Mouse (Mus musculus) gonadal fat pad, adult 2 months (tissue): ENCODE measurements around the gene Smap2. TPM values are rescaled to one million over a fixed set of nuclear protein-coding genes. Genes with fewer than 3 reads are reported as not detected.

Source experiments
- DNase-seq: peaks from one replicate; pipeline ENCODE4 v3.0.0-alpha.2; 2012; ENCODE audit warnings: low read depth
- polyA plus RNA-seq: library from polyadenylated mRNA; depleted of rRNA; stranded (reverse); fragments of >200 nt; gene quantifications from 2 replicates; pipeline ENCODE4 v1.2.3, GENCODE M21; 2012

Gene Smap2
- polyA plus RNA-seq, 1 experiment = 11.2 TPM

DNA sequence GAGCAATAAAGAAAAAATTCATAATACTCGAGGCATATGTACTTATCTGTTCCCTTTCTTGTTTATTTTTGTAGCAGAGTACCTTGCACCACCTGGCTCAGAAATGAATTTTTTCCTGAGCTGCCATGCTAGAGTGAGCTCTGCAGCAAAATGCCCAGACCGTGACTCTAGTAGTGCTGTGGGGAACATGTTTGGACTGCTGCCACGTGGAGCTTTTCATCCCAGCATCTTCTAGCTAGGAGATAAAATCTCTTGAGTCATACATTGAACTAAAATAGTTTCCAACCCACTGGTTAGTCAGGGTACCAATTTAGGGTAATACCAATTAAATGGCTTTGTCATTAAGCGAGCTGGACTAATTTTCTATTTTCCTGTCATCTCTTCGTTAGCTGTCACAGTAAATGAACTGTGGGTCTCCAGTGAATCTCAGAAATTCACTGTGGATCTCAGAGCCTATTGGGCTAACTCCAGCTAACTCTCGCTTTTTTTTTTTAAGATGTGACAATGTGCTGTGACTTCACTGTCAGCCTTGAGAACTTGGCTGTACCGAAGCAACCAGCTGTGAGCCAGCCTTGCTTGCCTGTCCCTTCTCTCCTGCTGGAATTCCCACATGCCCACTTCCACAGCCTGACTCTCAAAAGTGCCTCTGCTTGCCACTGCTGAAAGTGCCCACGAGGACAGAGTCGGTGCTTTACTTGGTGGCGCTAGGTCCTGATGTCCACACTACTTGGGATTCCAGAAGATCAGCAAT is 3.2 kb upstream of the Smap2 start:
- DNase-seq = no peak

DNA sequence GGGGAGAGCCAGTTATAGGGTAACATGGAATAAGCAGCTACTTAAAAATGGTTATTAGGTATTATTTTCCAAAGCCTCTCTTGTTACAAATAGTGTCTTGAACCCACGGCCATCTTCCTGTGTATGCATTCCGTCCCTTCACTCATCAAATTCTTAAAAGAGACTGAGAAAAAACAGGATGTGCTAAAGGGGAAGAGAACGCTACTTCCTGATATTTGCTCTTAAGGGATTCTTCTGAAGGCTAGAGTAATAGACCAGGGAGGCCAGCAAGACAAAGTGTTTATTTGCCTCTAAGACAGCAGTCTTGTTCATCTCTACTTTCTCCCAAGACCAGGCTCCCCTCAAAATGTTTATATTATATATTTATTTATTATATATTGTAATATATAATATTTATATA is 1.2 kb upstream of the Smap2 start:
- no peak for DNase-seq

DNA sequence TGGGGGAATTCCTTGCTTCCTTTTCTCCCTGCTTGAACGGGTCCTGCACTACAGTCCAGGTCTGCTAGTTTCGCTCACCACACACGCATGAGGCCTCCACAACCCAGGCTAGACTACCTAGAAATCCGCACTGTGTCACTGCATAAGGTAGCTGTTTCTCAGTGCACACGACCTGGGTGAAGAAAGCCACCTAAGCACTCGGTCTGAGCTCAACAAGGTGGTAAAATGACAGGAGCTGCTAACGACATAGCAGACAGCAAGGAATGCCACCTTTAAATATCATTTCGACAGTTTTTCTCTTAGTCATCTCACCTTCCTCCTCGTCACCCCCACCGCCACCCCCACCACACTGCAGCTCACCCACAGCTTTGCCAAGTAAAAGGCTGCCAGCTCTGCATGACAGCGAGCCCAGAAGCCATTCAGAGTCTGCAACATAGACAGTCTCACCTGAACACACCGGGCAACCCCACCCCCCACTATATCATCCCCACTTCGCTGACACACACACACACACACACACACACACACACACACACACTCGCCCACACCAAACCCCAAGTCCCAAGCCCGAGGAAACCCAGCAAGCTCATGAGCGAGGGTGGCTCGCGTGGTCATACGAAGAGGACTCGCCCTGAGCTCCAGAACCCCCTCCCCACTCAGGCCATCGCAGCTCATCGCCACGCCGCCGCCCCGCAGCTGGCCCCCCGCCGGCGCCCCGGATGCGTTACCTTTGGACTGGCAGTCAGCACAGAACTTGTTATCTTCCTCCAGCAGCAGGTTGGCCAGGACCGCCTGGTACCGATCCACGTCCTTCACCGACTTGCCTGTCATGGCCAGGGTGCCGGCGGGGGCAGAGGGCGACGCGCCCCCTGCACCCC is 787 bp downstream of the Smap2 start:
- no peak for DNase-seq

DNA sequence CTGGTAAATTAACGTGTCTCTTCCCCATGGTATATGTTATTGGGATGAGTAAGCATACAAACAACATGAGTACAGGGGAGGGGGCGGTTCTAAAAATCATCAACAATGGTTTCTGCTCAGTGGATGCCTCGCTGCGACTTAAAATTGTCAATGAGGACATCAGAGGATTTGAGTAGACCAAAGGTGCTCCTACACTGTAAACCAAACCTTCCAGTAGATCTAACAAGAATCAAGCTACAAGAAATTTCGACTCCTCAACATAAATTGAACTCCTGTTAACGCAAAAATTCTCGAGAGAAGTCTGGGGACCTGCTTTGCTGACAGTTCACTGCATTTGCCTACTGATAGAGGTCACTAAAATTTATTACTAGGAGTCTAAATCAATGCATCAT is 1.8 kb downstream of the Smap2 start:
- no peak for DNase-seq

DNA sequence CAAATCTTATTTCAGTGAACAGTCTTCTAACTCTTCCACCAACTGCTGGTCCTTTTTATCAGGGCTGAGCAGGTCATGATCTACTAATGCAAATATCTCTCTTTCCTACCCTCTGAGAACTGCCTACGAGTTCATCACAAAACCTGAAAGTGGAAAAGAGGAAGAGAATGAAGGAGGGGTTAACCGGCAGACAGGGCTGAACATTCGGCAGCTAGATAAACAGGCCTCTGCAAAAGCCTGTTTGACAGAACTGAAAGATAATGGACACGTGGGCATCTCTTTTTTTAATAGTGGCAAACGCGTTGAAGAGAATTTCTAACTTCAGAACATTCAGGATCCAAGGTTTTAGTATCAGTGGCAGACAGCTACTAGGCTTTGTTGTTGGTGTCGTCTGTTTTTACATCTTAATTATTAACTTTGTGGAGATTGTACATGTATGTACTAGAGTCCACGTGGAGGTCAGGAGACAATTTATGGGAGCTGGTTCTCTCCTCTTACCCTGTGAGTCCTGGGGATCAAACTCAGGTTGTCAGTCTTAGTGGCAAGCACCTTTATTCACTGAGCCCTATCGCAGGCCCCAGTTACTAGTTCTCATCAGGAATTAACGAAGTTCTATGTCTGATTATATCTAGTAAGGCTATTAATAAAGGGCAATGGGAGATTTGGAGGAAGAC is 2.3 kb downstream of the Smap2 start:
- DNase-seq = no peak

DNA sequence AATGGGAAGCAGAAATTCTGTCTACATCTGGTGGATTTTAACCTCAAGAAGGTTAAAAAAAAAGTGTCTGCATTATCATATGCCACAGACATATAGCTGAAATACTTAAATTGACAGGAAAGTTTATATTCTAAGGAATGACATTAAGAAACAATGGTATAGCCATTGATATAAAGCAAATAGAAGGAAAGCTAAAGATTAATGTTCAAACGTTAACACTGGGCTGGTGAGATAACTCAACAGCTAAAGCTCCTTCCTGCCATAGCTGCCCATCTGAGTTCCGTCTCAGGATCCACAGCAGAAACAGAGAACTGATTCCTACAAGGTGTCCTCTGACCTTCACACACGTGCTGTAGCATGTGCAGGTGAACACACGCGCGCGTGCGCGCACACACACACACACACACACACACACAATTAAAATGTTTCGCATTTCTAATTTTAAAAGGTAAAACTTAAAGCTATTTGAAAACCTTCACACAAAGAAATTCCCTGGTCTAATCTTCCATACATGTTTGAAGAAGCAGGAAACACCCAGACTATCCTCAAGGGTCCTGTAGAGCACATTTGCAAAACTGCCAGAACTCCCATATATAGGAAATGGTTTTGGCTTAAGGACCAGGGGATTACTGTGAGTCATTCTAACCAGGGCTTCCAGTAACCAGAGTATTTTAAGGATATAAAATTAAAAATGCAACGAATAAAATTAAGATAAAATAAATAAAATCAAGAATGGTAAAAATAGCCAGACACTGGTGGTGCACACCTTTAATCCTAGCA is 6.1 kb downstream of the Smap2 start:
- no peak for DNase-seq

DNA sequence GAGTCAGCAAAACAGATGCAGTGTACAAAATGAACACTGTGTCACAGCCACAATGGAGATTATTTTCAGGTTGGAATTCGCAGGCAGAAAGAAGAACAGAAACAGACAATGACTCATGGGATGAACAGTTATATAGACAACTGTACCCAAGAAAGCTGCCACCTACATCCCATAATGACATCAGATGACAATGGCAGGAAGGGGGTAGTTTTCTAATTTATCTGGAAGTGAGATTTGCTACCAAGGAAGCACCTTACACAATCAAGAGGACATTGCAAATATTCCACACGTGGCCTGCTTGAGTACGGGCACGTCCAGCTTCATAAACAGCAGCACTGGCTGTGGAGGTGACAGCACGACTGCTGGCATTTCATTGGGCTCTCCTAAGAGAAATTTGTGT is 7.9 kb downstream of the Smap2 start:
- DNase-seq = no peak

DNA sequence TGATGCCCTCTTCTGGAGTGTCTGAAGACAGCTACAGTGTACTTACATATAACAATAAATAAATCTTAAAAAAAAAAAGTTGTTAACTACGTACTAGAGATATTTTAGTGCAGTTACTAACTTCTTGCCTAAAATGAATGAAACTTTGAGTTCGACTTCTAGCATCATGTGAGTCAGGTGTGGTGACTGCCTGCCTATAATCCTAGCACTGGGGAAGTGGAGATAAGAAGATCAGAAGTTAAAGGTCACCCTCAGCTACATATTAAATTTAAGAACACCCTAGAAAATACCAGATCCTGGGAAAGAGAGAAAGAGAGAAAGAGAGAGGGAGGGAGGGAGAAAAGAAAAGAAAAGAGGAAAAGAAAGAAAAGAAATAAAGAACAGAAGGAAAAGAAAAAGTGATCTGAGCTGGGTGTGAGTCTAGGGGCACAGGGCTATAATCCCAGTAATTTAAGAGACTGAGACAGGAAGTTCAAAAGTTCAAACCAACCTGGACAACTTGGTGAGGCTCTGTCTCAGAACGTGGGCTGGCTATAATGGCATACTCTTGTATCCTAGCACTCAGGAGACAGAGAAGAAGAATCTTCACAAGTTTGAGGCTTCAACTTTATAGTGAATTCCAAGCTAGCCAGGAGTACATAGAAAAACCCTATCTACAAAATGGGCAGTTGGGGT is 8.8 kb downstream of the Smap2 start:
- no peak for DNase-seq

DNA sequence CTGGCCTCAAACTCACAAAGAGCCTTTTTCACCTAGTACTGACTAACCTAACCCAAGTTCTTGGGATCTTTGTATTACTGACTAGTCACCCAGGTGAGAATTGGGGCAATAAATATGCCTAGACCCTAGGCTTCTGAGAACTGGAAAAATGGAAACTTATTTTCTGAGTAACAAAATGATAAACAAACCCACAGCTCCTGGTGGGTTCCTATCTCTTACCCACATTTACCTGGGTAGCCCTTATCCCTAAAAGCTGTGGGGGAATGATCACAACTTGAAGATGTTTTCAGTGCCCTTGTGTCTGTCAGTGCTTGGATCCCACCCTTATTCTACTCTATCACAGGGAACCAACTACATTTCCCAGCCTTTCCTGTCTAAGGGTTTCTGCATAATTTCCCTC is 10.0 kb downstream of the Smap2 start:
- no peak for DNase-seq

DNA sequence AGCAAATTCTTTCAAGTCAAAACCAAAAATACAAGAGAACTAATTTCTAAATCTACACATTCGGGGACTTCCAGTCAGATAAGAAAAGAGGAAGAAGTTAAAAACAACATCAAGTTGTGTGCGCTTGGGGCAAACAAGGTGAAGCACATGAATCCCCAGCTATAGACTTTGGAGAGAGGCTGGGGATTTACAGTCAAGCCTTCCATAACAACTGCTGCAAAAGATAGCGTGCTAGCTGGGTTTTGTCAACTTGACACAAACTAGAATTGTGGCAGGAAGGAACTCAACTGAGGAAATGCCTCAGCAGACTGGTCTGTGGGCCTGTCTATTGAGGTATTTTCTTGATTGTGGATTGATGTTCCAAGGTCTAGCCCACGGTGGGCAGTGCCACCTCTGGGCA is 12.4 kb downstream of the Smap2 start:
- DNase-seq = no peak

DNA sequence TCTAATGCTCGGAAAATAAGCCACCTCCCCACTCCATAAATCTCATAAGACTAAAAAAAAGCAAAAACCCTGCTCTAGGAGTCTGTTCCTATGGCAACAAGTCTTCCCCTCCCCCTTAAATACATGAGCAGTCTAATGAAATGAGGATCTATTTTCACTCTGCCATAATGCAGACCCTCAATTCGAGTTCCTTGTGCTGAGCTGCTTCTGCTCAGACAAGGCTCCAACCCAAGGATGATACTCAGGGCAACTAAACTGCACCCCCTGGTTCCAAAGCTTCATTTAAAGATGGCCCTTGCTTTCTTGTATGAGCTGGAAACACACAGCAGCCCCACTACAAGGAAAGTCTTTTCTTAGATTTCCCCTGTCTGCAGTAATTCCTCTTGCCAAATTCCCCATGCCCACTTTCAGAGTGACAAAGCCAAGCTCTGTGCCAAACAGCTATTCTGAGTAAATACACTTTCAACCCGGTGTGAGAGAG is 13.4 kb downstream of the Smap2 start:
- no peak for DNase-seq

DNA sequence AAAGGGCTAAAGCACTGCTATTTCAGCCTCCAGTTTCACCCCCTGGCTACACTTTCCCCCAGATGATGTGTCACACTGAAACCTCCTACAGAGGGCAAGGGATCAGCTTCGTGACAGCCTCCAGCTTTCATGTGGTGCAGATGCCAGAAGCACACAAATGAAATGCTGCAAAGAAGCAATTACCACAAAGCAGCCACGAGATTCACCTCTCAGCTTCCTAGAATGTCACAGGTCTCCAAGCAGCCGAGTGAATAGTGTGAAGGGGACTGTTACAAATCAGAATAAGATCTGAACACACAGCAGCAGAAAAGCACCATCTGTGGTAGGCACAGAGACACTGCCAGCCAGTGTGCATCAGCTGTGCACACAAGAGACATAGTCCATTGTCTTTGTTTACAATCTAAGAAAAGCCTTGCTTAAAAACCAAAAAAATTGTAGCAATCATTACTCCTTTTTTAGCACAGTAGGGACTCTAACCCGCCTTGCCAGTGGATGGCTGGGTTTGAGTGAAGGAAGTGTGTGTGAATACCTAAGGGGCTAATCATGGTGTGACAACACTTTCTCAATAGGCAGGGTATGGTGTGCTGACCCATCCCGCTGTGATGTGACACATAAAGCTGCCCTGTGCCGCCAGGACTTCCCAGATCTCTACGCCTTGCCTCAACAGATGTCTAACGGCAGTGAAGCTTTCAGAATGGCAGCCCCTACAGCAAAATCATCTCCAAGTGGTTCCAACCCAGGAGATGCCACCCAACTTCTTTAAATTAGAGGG is 14.5 kb downstream of the Smap2 start:
- DNase-seq = no peak

DNA sequence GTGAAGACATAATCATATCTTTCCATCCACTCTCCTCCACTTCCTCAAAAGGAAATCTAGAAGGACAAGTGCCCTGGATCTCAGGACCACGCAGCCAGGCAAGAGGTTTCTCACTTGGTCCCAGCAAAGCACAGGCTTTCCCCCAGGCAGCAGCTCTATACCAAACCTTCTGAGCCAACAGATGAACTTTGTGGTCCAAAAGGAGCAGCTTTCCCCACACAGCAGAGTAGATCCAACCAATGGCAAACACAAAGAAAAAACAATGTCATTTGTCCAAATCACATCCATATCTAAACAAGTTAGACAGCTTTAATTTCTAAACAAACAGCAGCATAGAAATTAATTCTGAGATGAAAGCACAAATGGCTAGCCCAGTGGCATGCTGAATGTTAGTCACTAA is 15.4 kb downstream of the Smap2 start:
- no peak for DNase-seq

DNA sequence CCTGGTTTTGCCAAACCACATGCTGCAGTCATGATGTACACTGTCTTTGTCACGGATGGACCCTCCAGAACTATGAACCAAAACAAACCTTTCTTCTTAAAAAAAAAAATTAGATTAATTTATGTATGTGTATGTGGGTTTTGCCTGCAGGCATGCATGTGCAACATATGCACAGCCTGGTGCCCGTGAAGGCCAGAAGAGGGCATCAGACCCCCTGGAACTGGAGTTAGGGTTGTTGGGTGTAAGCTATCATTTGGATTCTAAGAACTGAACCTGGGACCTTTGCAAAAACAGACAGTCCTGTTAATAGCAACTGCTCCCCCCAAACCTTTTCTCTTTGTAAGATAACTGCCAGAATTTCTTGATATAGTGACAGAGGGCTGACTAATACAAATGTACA is 16.0 kb downstream of the Smap2 start:
- no peak for DNase-seq

DNA sequence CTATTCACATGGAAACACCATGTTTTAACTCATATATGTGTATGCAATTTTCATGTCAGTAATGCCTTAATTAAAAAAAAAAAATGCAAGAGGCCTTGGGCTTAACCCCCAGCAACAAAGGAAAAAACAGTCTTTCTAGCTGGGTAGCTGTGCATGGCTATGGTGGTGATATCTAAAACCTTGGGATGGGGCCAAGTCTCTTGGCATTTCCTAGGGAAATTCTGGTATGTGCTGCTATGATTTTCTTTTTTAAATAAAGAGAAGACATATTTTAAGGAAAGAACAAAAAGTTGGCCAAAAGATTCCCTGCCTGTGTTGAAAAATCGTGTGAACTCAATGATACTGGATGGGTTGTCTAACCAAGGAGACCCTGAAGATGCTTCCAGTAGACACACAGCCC is 21.1 kb downstream of the Smap2 start:
- DNase-seq = no peak

DNA sequence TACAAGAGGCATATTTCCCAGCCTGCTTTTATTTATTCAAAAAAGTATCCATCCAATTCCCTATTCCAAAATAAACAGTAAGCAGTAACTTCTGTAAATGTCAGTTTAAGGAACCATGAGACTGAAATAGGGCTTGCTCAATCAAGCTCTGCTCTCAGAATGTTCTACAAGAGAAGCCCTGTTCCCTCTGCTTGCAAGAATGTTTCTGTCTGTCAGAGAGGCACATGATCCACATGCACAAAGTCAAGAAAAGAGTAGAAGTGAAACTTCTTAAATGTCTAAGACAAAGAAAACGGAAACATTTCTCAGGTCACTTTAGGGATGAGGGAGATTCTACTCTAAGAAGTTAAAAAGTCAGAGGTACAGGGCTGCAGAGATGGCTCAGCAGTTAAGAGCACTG is 24.0 kb downstream of the Smap2 start:
- DNase-seq = no peak

DNA sequence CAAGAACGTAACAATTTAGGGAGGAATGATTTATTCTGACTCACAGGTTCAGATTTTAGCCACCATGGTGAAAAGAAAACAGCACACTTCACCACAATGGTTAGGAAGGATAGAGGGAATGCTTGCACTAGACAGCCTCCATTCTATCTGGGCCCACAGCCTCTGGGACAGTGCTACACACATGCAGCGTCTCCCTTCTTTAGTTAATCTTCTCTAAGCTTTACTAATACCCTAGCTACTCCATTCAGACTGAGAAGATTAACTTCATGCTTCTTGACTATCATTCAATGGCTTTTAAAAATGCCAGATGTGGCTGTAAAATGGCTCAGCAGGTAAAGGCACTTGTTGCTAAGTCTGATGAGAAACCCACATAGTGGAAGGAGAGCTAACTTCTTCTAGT is 24.8 kb downstream of the Smap2 start:
- no peak for DNase-seq

DNA sequence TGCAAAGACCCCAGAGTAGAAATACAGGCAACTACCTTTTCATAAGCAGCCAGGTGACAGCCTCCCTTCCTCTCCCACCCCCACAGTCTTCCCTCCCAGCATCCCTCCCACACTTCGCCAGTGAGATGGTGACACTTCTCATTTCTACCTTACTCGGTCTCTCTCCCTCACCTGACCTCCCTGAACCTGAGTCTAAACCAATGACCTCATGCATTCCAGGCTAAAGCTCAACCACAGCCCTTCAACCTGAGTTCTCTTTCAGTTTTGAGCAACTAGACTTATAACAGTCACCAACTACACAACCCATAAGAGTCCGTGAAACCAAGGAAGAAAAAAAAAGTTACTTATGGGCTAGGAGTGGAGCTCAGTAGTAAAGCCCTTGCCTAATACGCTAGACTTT is 29.7 kb downstream of the Smap2 start:
- DNase-seq = no peak

DNA sequence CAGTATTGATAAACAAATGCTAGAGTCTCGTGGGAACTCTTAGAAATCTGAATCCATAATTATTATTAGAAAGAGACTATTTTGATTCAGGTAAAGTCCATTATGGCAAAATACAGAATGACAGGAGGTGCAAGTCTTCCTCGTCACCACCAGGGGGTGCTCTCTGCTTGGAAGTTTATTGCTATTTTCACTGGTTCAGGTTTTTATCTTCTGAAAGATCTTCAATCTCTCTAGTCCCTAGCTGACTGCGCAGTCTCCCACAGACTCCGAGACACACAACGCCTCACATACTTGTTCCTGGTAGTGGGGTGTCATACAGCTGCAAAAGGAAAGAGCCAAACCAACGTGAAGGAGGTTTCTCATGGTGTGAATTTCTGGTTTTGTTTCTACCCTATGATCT is 30.6 kb downstream of the Smap2 start:
- no peak for DNase-seq

DNA sequence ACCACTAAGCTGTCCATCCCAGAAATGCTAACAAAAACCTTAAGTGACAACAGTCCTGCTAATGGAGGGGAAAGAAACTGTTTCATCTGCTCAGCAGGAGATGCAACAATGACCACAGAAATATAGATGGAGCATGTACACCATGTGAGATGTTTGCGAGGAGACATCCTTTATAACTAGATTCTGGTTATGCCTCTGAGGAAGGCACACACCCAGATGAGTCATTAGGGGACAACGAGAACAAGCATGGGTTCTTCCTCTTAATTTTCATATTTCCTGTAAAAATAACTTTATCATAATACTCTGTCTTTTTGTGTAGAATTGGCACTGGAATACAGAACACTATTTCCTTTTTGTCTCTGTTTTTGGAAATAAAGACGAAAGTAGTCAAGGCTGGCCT is 38.8 kb downstream of the Smap2 start:
- DNase-seq = no peak

DNA sequence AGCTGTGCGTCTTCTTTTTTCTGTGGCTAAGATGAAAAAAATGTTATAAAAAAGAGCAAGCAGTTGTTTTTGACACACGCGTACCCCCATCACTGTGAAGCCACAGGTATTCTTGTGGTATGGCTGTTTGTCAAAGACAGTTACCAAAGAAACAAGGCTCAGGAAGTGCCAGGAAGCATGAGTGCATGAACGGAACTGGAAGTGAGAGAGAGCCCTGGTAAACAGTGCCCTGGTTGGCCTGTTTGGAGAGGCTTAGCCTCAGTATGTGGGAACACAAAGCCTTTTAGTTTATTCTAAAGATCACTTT is 41.7 kb downstream of the Smap2 start:
- no peak for DNase-seq
